Mouse (Mus musculus): ENCODE measurements at regions not wholly inside any gene's neighbourhood (a gene's known extent, or its start where the extent isn't known, plus 50 kb on each side); places are given as distances from the start of the nearest gene placed in this dataset.

DNA sequence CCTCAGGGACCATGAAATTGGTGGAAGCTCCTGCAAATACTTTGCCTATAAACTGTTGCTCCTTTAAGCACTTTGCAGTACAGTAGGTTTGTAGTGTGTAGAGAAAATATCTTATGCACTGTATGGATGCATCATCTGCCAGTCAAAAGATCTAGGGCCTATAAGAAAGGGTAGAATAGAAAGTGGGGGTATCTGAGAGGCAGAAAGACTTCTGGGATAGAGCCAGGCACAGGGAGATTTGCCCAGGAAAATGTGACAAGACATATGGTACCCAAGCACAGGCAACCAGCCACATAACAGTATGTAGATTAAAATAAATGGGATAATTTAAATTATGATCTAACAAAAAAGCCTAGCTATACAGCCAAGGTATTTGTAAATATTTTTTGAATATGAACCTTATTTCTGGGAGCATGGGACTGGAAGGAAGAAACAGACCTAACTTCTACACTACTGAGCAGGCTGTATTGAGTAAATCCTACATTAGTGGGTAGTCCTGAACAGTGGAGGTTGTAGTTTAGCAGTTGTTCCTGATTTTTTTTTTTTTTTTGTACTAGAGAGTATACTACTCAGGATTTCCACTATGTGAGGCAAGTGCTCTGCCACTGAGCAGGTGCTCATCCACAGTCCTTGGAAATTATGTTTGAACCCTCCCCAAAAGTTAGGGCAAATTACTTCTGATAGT, 754.1 kb downstream of the Hace1 start:
- no peak for DNase-seq (ENCODE audit: low spot score)

DNA sequence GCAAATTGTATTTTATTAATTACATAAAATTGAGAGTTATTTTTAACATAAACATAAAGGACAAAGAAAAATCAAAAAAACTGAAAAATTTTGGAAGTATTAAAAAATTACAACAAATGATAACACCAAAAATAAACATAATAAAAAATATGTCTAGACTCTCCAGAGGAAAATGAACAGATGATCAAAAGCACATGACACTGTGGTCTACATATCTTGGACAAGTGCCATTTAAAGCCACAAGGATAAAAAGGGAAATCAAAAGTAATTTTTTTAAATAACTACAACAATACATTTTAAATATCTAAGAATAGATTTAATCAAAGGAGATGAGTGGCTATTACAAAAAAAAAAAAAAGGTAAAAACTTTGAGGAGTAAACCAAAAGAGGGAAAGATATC, 755.6 kb downstream of the Hace1 start:
- DNase-seq (ENCODE audit: low spot score): no peak

GRCm38 (mm10) chr10:46345315-46345714, 767.7 kb downstream of the Hace1 start:
- DNase-seq (ENCODE audit: low spot score): no peak

DNA sequence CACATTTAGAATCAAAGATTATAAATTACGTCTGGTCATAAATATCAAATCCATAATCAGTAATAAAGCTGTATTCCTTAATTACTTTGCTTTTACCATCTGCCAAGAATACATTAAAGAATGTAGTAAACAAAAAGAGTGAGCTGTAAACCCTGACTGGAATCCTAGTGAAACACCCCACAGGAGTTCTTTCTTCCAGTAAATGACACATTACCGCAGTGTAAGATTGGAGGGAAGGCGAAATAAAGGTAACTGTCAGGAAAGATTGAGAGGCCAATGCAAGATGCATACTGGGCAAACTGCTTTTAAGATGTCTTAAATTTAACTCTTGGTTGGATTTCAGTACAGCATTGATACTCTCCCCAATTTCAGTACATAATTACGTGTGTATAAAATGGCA, 772.0 kb downstream of the Hace1 start:
- DNase-seq (ENCODE audit: low spot score): no peak

DNA sequence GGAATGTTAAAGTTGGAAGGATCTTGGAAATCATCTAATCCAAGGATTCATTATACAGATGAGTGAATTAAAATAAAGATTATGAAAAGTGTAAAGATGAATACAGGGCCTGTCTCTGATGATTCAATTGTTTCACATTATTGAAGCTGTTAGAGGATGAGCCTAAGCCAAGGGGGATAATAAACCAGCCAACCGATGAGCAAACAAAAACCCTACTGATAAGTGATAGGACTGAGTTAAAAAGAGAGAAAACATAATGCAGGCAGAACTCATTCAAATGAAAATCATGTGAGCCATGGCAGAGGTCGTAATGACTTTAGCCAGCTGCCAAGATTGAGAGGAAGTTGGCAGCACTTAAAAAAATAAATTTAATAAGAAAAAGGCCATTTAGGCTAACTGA, 772.6 kb downstream of the Hace1 start:
- no peak for DNase-seq (ENCODE audit: low spot score)

GRCm38 (mm10) chr10:46356775-46357174, 779.1 kb downstream of the Hace1 start:
- DNase-seq (ENCODE audit: low spot score): no peak

- no peak for DNase-seq (ENCODE audit: low spot score)
Measured at GRCm38 (mm10) chr10:46373715-46374475, 796.3 kb downstream of the Hace1 start.

- DNase-seq (ENCODE audit: low spot score): no peak
Measured at GRCm38 (mm10) chr10:46374646-46375045, 797.0 kb downstream of the Hace1 start.

DNA sequence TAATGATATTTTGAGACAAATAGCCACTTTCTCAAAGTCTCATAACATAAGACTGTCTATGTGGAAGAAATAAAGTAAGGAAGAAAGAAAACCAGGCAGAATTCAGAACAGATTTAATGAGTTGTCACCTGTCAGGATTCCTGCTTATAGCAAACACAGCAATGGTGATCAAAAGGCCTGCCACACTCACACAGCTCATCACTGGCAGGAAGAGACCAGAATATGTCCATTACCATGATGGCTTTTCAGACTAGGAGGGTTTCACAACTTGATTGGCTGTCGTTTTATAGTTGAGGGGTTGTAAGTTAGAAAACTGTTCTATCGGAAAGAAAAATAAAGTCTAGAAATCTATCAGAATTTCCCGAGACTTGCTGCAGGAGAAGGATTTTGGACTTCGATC, 819.5 kb downstream of the Hace1 start:
- no peak for DNase-seq (ENCODE audit: low spot score)

- no peak for DNase-seq (ENCODE audit: low spot score)
Measured at GRCm38 (mm10) chr10:46403883-46404282, 826.3 kb downstream of the Hace1 start.
